Mouse (Mus musculus) stomach, embryonic 16.5 days (tissue): ENCODE data around the gene Mrps2. TPM values are rescaled to one million over a fixed set of nuclear protein-coding genes. Genes with fewer than 3 reads are reported as not detected.
A peak's percentile ranks its signal among the peaks of the same experiment; 100 is the strongest.
"Not testable (repeated sequence)": the region's sequence is repeated elsewhere in the genome, so short reads cannot be mapped to it uniquely, and the experiment has no call there.

Experiments used
- ATAC-seq: fragments of 200-750 bp; cut with Nextera tagmentation; 2 replicates; pipeline ENCODE4 v1.8.0; 2017; ENCODE audit warnings: moderate number of reproducible peaks, moderate TSS enrichment; ENCODE audit not compliant: insufficient read depth, low FRiP score
- H3K27ac ChIP-seq: fragments of 300-500 bp; sonication (generic); 2 replicates; pipeline ENCODE4 v1.5.1; 2014; ENCODE audit warnings: low read length
- H3K27me3 ChIP-seq: fragments of 300-500 bp; sonication (generic); 2 replicates; pipeline ENCODE4 v1.6.1; 2014; ENCODE audit warnings: low read length, control low read depth, mixed read lengths; ENCODE audit not compliant: control insufficient read depth, insufficient read depth
- H3K36me3 ChIP-seq: fragments of 300-500 bp; sonication (generic); 2 replicates; pipeline ENCODE4 v1.6.1; 2014; ENCODE audit warnings: low read length; ENCODE audit not compliant: control insufficient read depth, insufficient read depth
- H3K4me1 ChIP-seq: fragments of 300-500 bp; sonication (generic); 2 replicates; pipeline ENCODE4 v1.6.1; 2014; ENCODE audit warnings: low read length, control low read depth, mixed read lengths; ENCODE audit not compliant: control insufficient read depth, insufficient read depth
- H3K4me2 ChIP-seq: fragments of 300-500 bp; sonication (generic); 2 replicates; pipeline ENCODE4 v1.6.1; 2014; ENCODE audit warnings: low read depth, low read length, mixed read lengths
- H3K4me3 ChIP-seq: fragments of 300-500 bp; sonication (generic); replicated peaks from 2 replicates; pipeline ENCODE4 v1.5.1; 2014; ENCODE audit warnings: mild to moderate bottlenecking, low read length
- H3K9ac ChIP-seq: fragments of 300-500 bp; sonication (generic); 2 replicates; pipeline ENCODE4 v1.6.1; 2014; ENCODE audit warnings: low read length
- H3K9me3 ChIP-seq: fragments of 300-500 bp; sonication (generic); replicated peaks from 2 replicates; pipeline ENCODE4 v1.6.1; 2016; ENCODE audit warnings: low read length, control low read depth; ENCODE audit not compliant: control insufficient read depth
- WGBS: fragments of 180-500 bp; shearing (Covaris S2); extraction: QIAGEN DNeasy Blood & Tissue Kit; methylation state at CpG from one replicate; pipeline ENCODE4 v1.1.7; 2014; 5-methylcytosine and 5-hydroxymethylcytosine counted together
- polyA plus RNA-seq: library from polyadenylated mRNA; unstranded; fragments of >200 nt; fragmentation: Nextera tagmentation; extraction: Ambion mirVana; gene quantifications from 2 replicates; pipeline ENCODE4 v1.2.1, GENCODE M21; 2015

Mrps2 gene
- polyA plus RNA-seq, 1 experiment from 2014 or later = 54.0 TPM

GRCm38 (mm10) chr2:28465836-28466518 lies 1.9 kb upstream of the Mrps2 start, which contains the start of gene 1700007K13Rik:
Gene 1700007K13Rik (minus strand): TSS chr2:28466332.
- Histone ChIP-seq H3K4me3 (peak within 1 kb of the TSS; percentile 41), H3K36me3 (peaks cover 19% of the 10 kb centered on the region), H3K9me3 (no peaks in the 10 kb centered on the region), H3K27ac (no peak within 1 kb of the TSS), H3K4me2 (peak within 1 kb of the TSS; percentile 72), H3K4me1 (peaks cover 3% of the 10 kb centered on the region; the same call in 1 of the 2 replicates), H3K27me3 (0 out of 2 replicates have a peak, but pooled peaks cover 3% of the 10 kb centered on the region), H3K9ac (peak within 1 kb of the TSS; percentile 69)
- ATAC-seq = peak; percentile 47; the same call in 1 of the 2 replicates
- 5% methylated on average over 25 of the region's 25 CpGs for whole genome bisulfite sequencing

- H3K9me3 ChIP-seq = no peaks in the 10 kb centered on the region
- H3K4me1 ChIP-seq = peaks cover 3% of the 10 kb centered on the region; the same call in 1 of the 2 replicates
- peak overlapping the region; percentile 98 for H3K9ac ChIP-seq
- H3K36me3 ChIP-seq = peaks cover 31% of the 10 kb centered on the region
- H3K27me3 ChIP-seq = 0 out of 2 replicates have a peak, but pooled peaks cover 3% of the 10 kb centered on the region
- ATAC-seq = no peak
- H3K27ac ChIP-seq = no peak overlapping the region
- H3K4me3 ChIP-seq = peak overlapping the region; percentile 95
- peak overlapping the region; percentile 88 for H3K4me2 ChIP-seq
- WGBS = 54% methylated on average over 18 of the region's 18 CpGs
These were observed 790 bp downstream of the Mrps2 start for GRCm38 (mm10) chr2:28468486-28469225.

- H3K4me3 ChIP-seq = no peak overlapping the region
- no peaks in the 10 kb centered on the region for H3K9me3 ChIP-seq
- H3K4me2 ChIP-seq = no peak overlapping the region
- H3K36me3 ChIP-seq = peaks cover 31% of the 10 kb centered on the region
- ATAC-seq = no peak
- 0 out of 2 replicates have a peak, but pooled peaks cover 3% of the 10 kb centered on the region for H3K27me3 ChIP-seq
- 97% methylated on average over 14 of the region's 14 CpGs for WGBS
- H3K4me1 ChIP-seq = peaks cover 3% of the 10 kb centered on the region; the same call in 1 of the 2 replicates
- H3K27ac ChIP-seq = no peak overlapping the region
- no peak overlapping the region for H3K9ac ChIP-seq
These were observed 1.6 kb downstream of the Mrps2 start for GRCm38 (mm10) chr2:28469461-28469860.

GRCm38 (mm10) chr2:28470591-28470990 lies 2.7 kb downstream of the Mrps2 start:
- H3K36me3 ChIP-seq = peaks cover 31% of the 10 kb centered on the region
- H3K9me3 ChIP-seq = no peaks in the 10 kb centered on the region
- H3K4me1 ChIP-seq = peaks cover 3% of the 10 kb centered on the region; the same call in 1 of the 2 replicates
- no peak for ATAC-seq
- WGBS = 84% methylated on average over 2 of the region's 2 CpGs
- H3K27ac ChIP-seq = no peak overlapping the region
- H3K27me3 ChIP-seq = no peaks in the 10 kb centered on the region
- H3K9ac ChIP-seq = no peak overlapping the region
- H3K4me2 ChIP-seq = no peak overlapping the region
- no peak overlapping the region for H3K4me3 ChIP-seq

- not testable (repeated sequence) for H3K4me2 ChIP-seq, H3K4me3 ChIP-seq, ATAC-seq, H3K4me1 ChIP-seq, H3K9ac ChIP-seq, H3K9me3 ChIP-seq, H3K27ac ChIP-seq, H3K27me3 ChIP-seq
- 91% methylated on average over 8 of the region's 8 CpGs for WGBS
- peaks cover 31% of the 10 kb centered on the region for H3K36me3 ChIP-seq
These were observed 4.1 kb downstream of the Mrps2 start for GRCm38 (mm10) chr2:28472011-28472410.

- H3K9me3 ChIP-seq, ATAC-seq: not testable (repeated sequence)
- 93% methylated on average over 5 of the region's 5 CpGs for WGBS
These were observed 10.1 kb downstream of the Mrps2 start for GRCm38 (mm10) chr2:28477993-28478392.

GRCm38 (mm10) chr2:28479208-28480204 lies 11.6 kb downstream of the Mrps2 start:
- Histone ChIP-seq H3K27ac (no peak overlapping the region), H3K4me1 (no peaks in the 10 kb centered on the region), H3K36me3 (no peaks in the 10 kb centered on the region), H3K4me2 (peak overlapping the region; percentile 22; the same call in 1 of the 2 replicates), H3K9me3 (no peaks in the 10 kb centered on the region), H3K9ac (0 out of 2 replicates have a peak overlapping the region, but pooled peaks have one; percentile 9), H3K4me3 (peak overlapping the region; percentile 24), H3K27me3 (no peaks in the 10 kb centered on the region)
- 62% methylated on average over 20 of the region's 20 CpGs for WGBS
- ATAC-seq = no peak

More at GRCm38 (mm10) chr2:28477993-28478392, 10.1 kb downstream of the Mrps2 start:
- not testable (repeated sequence) for H3K27me3 ChIP-seq, H3K4me3 ChIP-seq, H3K9ac ChIP-seq, H3K4me1 ChIP-seq, H3K4me2 ChIP-seq, H3K27ac ChIP-seq, H3K36me3 ChIP-seq

- H3K4me3 ChIP-seq = no peak overlapping the region
- no peaks in the 10 kb centered on the region for H3K4me1 ChIP-seq
- WGBS = 48% methylated on average over 2 of the region's 2 CpGs
- H3K4me2 ChIP-seq = no peak overlapping the region
- no peaks in the 10 kb centered on the region for H3K36me3 ChIP-seq
- no peak overlapping the region for H3K9ac ChIP-seq
- H3K27me3 ChIP-seq = no peaks in the 10 kb centered on the region
- H3K27ac ChIP-seq = no peak overlapping the region
- no peak for ATAC-seq
- H3K9me3 ChIP-seq = no peaks in the 10 kb centered on the region
These were observed 16.0 kb downstream of the Mrps2 start for GRCm38 (mm10) chr2:28483861-28484260.
